Mouse (Mus musculus): ENCODE results near the gene Cblb.

Gene Cblb

DNA sequence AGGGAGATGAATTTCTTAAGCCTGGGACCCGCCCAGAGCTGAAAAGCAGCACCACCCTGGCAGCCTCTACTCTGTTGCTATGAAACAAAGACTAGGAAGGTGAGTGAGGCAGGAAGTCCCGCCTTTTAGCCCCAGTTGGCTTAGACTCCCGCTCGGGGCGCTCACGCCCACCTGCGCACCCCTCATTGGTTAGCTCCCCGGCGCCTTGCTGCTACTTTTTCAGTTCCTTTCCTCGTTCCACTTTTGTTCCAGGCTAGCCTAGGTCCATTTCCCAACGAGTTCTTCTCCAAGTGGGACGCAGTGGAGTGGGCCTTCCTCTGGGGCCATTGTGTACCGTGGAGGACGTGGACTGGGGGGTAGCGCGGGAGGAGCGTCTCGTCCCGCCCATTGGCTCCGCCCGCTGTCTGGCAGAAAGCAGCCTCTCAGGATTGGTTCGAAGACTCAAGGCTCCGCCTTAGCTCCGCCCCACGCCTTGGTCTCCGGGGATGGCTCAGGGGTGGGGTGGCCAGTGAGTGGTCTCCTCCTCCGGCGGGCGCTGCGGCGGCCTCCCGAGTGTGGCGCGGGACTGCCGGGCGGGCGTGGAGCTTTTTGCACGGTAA, at the start of gene Cblb:
Gene Cblb, plus strand, starts transcription at position 135 of the 599 bp plus-strand sequence.
- peak; percentile 98 for DNase-seq (ENCODE audit: extremely low spot score)

DNA sequence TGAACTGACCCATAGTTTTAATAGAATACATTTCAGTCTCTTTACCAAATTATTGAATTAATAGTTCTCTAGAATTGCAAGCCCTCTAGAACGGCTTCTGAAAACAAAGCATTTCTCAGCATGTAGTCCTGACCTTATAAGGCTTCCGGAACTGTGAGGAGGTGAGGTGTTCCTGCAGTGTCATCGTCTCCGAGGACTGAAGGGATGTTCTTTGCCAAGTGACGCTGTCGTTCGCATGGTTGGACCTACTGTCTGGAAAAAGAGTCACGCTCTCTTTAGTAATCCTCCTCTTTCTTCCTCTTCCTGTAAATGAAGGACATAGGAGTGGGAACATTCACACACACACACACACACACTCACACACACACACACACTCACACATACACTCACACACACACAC, 45.6 kb upstream of the Cblb start:
- DNase-seq (ENCODE audit: extremely low spot score), result no peak

GRCm38 (mm10) chr16:51986207-51986606, 44.8 kb upstream of the Cblb start:
- no peak for DNase-seq (ENCODE audit: extremely low spot score)

- DNase-seq (ENCODE audit: extremely low spot score), result no peak
These were observed 43.9 kb upstream of the Cblb start for GRCm38 (mm10) chr16:51987085-51987620.

GRCm38 (mm10) chr16:51988027-51988426, 43.0 kb upstream of the Cblb start:
- DNase-seq (ENCODE audit: extremely low spot score), result no peak

- no peak for DNase-seq (ENCODE audit: extremely low spot score)
These were observed 41.8 kb upstream of the Cblb start for GRCm38 (mm10) chr16:51989259-51989658.

- DNase-seq (ENCODE audit: extremely low spot score), result no peak
These were observed 31.0 kb upstream of the Cblb start for GRCm38 (mm10) chr16:52000043-52000442.

GRCm38 (mm10) chr16:52000801-52001200, 30.2 kb upstream of the Cblb start:
- DNase-seq (ENCODE audit: extremely low spot score), result no peak

GRCm38 (mm10) chr16:52007006-52007405, 24.0 kb upstream of the Cblb start:
- DNase-seq (ENCODE audit: extremely low spot score), result no peak

DNA sequence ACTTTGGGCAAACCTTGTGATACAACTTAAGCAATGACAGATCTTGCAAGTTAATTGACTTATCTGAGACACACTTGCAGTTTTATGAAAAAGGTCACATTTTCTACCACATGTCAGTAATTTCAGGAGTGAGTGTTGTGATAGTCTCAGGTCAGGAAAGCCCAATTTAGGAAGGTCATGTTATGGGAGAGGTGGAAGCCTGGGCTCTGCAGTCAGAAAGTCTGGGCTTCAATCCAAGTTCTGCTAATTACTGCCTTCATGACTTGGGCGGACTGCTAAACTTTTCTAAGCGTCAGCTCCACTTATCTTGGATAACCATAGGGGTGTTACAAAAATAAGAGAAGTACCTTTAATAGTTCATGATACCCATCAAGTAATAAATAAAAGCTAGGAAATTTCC, 22.6 kb upstream of the Cblb start:
- no peak for DNase-seq (ENCODE audit: extremely low spot score)

- no peak for DNase-seq (ENCODE audit: extremely low spot score)
These were observed 21.6 kb upstream of the Cblb start for GRCm38 (mm10) chr16:52009421-52009820.

DNA sequence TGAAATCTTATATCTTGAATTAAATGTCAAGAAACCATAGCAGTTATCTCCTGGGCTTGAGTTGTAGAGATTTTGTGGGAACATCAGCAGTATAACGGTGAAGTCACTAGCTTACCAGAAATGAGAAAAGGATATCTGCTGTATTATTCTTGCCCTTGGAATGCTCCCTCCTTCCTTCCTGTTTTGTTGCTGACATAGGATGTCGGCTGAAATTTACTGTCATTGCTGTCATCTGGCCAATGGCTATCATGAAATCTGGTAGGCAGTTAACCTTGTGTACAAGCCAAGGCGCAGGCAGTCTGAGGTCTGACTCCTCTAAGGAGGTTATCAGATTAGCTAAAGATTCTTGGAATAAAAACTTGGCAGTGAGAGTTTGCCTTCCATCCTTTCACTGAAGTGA, 18.0 kb upstream of the Cblb start:
- no peak for DNase-seq (ENCODE audit: extremely low spot score)

DNA sequence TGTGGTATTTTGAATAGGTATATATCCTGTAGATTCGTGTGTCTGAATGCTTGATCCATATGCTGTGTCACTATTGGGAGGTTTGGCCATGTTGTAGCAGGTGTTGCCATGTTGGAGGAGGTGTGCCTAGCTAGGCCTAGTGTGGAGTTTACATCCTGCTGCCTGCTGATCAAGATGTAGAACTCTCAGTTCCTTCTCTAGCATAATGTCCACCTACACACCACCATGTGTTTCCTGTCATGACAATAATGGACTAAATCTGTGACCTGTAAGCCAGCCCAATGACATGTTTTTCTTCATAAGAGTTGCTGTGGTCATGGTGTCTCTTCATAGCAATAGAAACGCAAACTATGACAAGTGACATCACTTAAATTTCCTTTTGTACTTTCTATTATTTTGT, 17.2 kb upstream of the Cblb start:
- DNase-seq (ENCODE audit: extremely low spot score), result no peak

DNA sequence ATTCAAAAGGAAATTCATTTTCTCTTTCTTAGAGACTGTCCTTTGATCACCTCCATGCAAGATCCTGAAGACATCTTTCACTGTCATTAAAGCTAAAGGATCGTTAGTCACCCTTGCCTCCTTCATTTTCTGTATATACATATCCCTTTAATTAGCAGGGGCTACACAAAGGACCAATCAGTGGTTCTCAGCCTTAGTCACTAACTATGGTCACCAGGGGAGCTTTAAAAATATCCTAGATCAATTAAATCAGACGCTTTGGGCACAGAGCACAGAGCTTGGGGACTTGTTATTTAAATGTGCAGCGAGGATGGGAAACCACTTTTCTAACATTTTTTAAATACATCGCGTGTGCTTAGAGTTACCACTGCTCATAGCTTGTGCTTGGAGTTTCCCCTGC, 7.6 kb upstream of the Cblb start:
- DNase-seq (ENCODE audit: extremely low spot score), result no peak

DNA sequence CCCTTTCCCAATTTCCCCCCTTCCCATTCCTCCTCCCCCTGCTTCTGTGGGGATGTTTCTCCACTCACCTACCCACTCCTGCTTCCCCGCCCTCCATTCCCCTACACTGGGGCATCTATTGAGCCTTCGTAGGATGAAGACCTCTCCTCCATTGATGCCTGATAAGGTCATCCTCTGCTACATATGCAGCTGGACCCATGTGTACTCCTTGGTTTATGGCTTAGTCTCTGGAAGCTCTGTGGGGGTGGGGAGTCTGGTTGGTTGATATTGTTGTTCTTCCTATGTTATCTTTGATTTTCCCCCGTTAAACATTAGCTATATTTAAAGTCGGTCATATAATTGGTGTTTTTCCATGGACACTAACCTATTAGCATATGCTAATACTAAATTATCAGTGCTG, 3.7 kb upstream of the Cblb start:
- DNase-seq (ENCODE audit: extremely low spot score), result no peak

- DNase-seq (ENCODE audit: extremely low spot score), result no peak
These were observed 2.0 kb upstream of the Cblb start for GRCm38 (mm10) chr16:52029001-52029400.

DNA sequence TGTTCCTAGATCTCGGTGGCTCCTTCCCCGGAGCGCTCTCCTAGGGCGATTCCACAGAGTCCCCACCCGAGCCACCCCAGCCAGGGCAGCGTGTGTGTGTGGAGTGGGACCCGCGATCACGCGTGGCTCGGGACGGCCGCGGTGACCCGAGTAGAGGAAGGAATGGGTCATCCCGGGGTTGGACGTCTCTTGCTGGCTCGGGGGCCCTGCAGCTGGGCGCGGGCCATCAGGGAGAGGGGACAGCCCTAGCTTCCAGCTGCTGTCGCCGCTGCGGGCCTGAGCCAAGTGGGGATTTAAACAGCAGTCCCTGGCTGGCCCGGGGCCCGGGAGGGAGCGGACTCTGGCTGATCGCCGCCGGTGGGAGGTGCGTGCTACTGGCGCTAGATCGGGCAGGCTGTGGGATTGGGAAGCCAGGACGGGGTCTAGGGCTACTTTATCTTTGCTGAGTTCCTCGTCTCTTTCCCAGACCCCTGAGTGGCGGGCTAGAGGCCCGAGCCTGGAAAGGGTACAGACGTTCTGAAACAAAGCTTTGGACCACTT, 757 bp downstream of the Cblb start:
- peak; percentile 84 for DNase-seq (ENCODE audit: extremely low spot score)

DNA sequence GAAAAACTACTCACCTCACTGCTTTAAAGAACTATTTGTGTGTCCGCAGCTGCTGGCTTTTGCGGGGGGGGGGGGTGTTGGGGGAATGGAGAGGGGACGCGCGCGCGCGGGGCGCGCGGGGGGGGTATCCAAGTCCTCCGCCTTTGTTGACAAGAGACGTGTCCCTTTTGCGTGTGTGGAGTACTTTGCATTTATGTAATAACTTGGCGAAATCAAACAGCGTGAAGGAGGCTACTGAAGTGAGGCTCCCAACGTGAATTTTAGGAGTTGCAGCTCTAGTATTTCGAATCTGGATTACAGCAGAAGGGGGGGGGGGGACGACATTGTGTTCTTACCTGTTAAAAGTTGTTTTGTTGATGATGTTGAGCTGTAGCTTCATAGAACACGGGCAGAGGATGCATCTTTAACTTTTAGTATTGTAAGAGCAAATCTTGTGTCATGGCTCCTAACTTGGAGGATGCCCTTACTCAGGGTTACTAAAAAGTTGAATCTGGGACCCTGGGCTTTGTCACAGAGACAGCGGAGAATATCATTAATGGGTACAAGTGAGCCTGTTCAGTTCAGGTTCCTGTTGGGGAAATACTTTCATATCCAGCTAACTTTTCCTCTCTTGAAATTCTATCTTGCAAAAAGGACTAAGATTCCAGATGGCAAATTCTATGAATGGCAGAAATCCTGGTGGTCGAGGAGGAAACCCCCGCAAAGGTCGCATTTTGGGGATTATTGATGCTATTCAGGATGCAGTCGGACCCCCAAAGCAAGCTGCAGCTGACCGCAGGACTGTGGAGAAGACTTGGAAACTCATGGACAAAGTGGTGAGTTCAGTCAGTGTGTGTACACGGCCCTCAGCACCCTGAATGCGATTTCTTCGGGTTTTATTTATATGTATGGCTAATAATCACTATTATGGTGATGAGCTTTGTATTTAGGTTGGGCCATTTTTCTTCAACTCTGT, 1.6 kb downstream of the Cblb start:
- no peak for DNase-seq (ENCODE audit: extremely low spot score)

- no peak for DNase-seq (ENCODE audit: extremely low spot score)
These were observed 2.6 kb downstream of the Cblb start for GRCm38 (mm10) chr16:52033381-52034315.

- no peak for DNase-seq (ENCODE audit: extremely low spot score)
These were observed 3.3 kb downstream of the Cblb start for GRCm38 (mm10) chr16:52034356-52034755.

GRCm38 (mm10) chr16:52036295-52036694, 5.3 kb downstream of the Cblb start:
- DNase-seq (ENCODE audit: extremely low spot score), result no peak

GRCm38 (mm10) chr16:52038283-52038682, 7.3 kb downstream of the Cblb start:
- no peak for DNase-seq (ENCODE audit: extremely low spot score)

Data from embryo, embryonic 9.5 days (tissue).